Mouse (Mus musculus) hindbrain, embryonic 14.5 days (tissue): ENCODE measurements at regions not wholly inside any gene's neighbourhood (a gene's known extent, or its start where the extent isn't known, plus 50 kb on each side); places are given as distances from the start of the nearest gene placed in this dataset.

Source experiments
- ATAC-seq: fragments of 200-750 bp; cut with Nextera tagmentation; 2 replicates; pipeline ENCODE4 v1.8.0; 2017; ENCODE audit warnings: moderate number of reproducible peaks, mild to moderate bottlenecking, moderate TSS enrichment, moderate library complexity; ENCODE audit not compliant: low FRiP score
- DNase-seq: peaks from one replicate; pipeline ENCODE4 v3.0.0-alpha.2; 2015; ENCODE audit warnings: low spot score
- H3K27ac ChIP-seq: fragments of 300-500 bp; sonication (generic); 2 replicates; pipeline ENCODE4 v1.5.1; 2014; ENCODE audit warnings: mild to moderate bottlenecking, moderate library complexity
- H3K27me3 ChIP-seq: fragments of 300-500 bp; sonication (generic); 2 replicates; pipeline ENCODE4 v1.6.1; 2014; ENCODE audit warnings: mild to moderate bottlenecking, low read length, mixed read lengths; ENCODE audit not compliant: control insufficient read depth, insufficient read depth
- H3K36me3 ChIP-seq: fragments of 300-500 bp; sonication (generic); replicated peaks from 2 replicates; pipeline ENCODE4 v1.6.1; 2014; ENCODE audit not compliant: control insufficient read depth, insufficient read depth
- H3K4me1 ChIP-seq: fragments of 300-500 bp; sonication (generic); replicated peaks from 2 replicates; pipeline ENCODE4 v1.6.1; 2014; ENCODE audit warnings: antibody characterized with exemption, low read length, mixed read lengths; ENCODE audit not compliant: control insufficient read depth, insufficient read depth
- H3K4me2 ChIP-seq: fragments of 300-500 bp; sonication (generic); replicated peaks from 2 replicates; pipeline ENCODE4 v1.6.1; 2014; ENCODE audit warnings: mild to moderate bottlenecking, moderate library complexity
- H3K4me3 ChIP-seq: fragments of 300-500 bp; sonication (generic); replicated peaks from 2 replicates; pipeline ENCODE4 v1.5.1; 2014; ENCODE audit warnings: mild to moderate bottlenecking, low read length
- H3K9ac ChIP-seq: fragments of 300-500 bp; sonication (generic); 2 replicates; pipeline ENCODE4 v1.6.1; 2014
- H3K9me3 ChIP-seq: fragments of 300-500 bp; sonication (generic); 2 replicates; pipeline ENCODE4 v1.6.1; 2016; ENCODE audit warnings: low read length; ENCODE audit not compliant: control insufficient read depth
- WGBS: fragments of 180-500 bp; shearing (Covaris S2); extraction: QIAGEN DNeasy Blood & Tissue Kit; methylation state at CpG from one replicate; pipeline ENCODE4 v1.1.7; 2014; 5-methylcytosine and 5-hydroxymethylcytosine counted together

GRCm38 (mm10) chr1:67559179-67559578 lies 436.4 kb downstream of the Cps1 start:
- Histone ChIP-seq H3K27me3 (no peaks in the 10 kb centered on the region), H3K36me3 (no peaks in the 10 kb centered on the region), H3K9ac (no peak overlapping the region), H3K27ac (no peak overlapping the region), H3K9me3 (no peaks in the 10 kb centered on the region), H3K4me2 (no peak overlapping the region), H3K4me3 (no peak overlapping the region), H3K4me1 (no peaks in the 10 kb centered on the region)
- WGBS: 57% methylated on average over 1 of the region's 1 CpGs
- ATAC-seq (no peak), DNase-seq (peak; percentile 42)

GRCm38 (mm10) chr1:67571616-67572015 lies 448.8 kb downstream of the Cps1 start:
- ATAC-seq: no peak
- DNase-seq: no peak
- Histone ChIP-seq H3K4me1 (no peaks in the 10 kb centered on the region), H3K36me3 (no peaks in the 10 kb centered on the region), H3K27me3 (no peaks in the 10 kb centered on the region), H3K9ac (no peak overlapping the region), H3K4me3 (no peak overlapping the region), H3K4me2 (no peak overlapping the region), H3K27ac (no peak overlapping the region), H3K9me3 (no peaks in the 10 kb centered on the region)
- WGBS: 68% methylated on average over 1 of the region's 1 CpGs

GRCm38 (mm10) chr1:67579732-67580131 lies 456.9 kb downstream of the Cps1 start:
- no peak for DNase-seq

More at GRCm38 (mm10) chr1:67579732-67580131, 456.9 kb downstream of the Cps1 start:
- 89% methylated on average over 2 of the region's 2 CpGs for WGBS
- Histone ChIP-seq H3K4me1 (no peaks in the 10 kb centered on the region), H3K4me3 (no peak overlapping the region), H3K4me2 (no peak overlapping the region), H3K36me3 (no peaks in the 10 kb centered on the region), H3K27me3 (no peaks in the 10 kb centered on the region), H3K27ac (no peak overlapping the region), H3K9me3 (no peaks in the 10 kb centered on the region), H3K9ac (no peak overlapping the region)
- no peak for ATAC-seq
